Mouse (Mus musculus) neutrophil, adult 83 days (primary cell): ENCODE results near the gene Nfe2l3. TPM values are rescaled to one million over a fixed set of nuclear protein-coding genes. Genes with fewer than 3 reads are reported as not detected.

Experiments
- total RNA-seq, 2 experiments: library from RNA; stranded (reverse); gene quantifications; one replicate each; pipeline ENCODE4 v1.2.4; 2023

The Nfe2l3 gene
- not detected for total RNA-seq

DNA sequence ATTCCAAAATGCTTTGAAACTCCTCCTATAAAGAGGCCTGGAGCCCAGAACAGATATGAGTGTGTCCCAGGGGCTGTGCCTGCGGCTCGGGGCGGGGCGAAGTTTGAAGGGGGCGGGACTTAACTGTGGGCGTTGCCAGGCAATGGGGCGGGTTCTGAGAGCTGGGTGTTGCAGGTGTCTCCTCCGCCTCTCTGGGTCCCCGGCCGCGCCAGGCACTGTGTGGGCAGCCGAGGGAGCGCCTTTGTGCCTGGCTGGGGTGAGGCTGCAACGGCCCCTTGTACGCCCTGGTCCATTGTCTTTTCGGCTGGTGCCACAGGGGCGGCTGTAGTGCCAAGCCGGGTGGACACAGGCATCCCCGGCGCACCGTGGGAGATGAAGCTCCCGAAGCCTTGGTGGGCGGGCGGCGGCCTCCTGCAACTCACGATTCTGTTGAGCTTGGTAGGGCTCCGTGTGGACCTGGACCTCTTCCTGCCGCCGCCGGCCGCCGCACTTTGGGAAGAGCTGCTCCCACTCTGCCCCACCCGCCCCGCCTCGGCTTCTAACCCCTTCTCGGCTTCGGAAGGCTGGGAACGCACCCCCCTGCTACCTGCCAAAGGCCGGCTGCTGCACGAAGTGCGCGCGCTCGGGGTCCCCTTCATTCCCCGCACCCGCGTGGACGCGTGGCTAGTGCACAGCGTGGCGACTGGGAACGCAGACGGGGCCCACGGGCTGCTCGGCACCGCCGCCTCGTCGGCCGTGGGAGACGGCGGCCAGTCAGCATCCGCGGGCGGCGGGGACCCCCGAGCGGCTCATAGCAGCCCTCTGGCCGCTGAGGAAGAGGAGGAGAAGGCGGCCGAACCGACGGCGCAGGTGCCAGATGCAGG is at the start of gene Nfe2l3:
Gene Nfe2l3 (plus strand): TSS at position 136 of the 863 bp plus-strand sequence.

DNA sequence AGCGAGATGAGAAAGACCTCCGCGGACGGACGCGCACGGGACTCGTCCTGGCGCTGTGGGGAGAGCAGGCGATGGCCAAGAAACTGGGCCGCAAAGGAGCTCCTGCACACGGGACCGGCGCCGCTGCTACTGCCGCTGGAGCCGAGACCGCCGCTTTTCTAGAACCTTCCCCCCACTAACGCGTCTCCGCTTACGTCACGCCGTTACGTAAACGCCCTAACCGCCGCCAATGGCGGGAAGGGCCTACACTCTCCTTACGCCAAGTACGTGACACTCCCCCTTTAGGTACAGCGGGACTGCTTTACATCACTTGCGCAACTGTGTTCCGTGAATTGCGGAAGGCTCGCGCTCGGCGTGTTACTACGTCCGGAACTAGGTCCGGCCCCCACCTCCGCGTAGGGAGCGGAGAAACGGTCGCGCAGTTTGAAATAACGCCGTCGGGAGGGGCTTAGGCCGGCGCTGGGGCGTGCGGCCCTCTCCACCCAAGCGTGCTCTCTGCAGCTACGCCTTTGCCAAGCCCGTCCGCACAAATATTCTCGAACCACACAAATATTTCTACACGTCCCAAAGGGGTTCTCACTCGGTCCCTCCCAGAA is 37.3 kb downstream of the Nfe2l3 start, which contains the start of gene Hnrnpa2b1:
Gene Hnrnpa2b1 (minus strand): TSS at position 180 of the 596 bp plus-strand sequence.

DNA sequence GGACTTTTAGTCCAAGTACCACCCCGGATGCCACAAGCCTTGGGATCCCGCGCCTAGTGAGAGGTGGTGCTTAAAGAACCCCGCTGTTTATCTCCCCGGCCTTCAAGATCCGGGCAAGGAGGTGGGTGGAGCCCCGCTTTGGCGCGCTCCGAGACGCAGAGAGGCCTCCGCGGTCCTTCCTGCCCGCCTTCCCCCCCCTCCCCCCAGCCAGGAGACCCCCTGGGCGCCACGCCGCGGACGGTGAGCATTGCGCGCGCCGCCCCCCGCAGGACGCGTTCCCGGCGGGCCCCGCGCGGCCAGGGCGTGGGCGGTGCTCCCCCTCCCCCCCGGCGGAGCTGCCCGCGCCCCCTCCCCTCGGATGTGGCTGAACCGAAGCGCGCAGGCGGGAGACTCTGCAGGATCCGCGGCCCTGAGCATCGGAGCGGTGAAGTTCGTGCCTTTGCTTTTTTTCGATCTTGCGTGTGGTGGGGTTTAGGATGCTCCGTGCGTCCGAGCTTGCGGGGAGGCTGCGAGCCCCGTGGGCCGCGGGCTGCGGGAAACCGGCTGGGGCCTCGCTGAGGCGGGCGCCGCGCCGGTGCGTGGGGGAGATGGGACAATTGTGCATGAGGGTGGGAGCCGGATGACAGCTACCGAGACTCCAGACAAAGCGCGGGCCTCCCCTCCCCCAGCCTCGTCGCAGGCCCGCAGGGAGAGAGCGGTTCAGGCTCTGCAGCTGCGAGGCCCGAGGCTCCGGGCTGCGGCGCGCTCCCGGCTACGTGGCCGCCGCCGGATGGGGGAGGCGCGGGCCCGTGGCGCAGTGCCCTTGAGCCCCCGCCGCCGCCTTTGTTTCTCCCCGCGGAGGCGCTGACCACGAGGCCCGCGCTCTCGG is 38.1 kb downstream of the Nfe2l3 start, which contains the start of gene Cbx3:
Gene Cbx3 (plus strand): TSS at position 50 of the 868 bp plus-strand sequence.

Other genes starting within 250 kb of the Nfe2l3 start
- 100 to 1,000 TPM; 681 to 733 TPM for gene Hnrnpa2b1, start 37.2 kb downstream of the Nfe2l3 start, total RNA-seq
- gene Cbx3, start 37.7 kb downstream of the Nfe2l3 start, total RNA-seq: 10 to 100 TPM; 70.7 to 91.4 TPM
- gene Snx10, start 91.2 kb downstream of the Nfe2l3 start, total RNA-seq: 10 to 100 TPM; 61.6 to 73.9 TPM